Mouse (Mus musculus): ENCODE results near the gene Gm9732. TPM values are rescaled to one million over a fixed set of nuclear protein-coding genes. Genes with fewer than 3 reads are reported as not detected.
"Not testable (repeated sequence)": the region's sequence is repeated elsewhere in the genome, so short reads cannot be mapped to it uniquely, and the experiment has no call there.

The Gm9732 gene
- not detected in 2 replicates for polyA plus RNA-seq (2016; fragmentation: Nextera tagmentation; extraction: Ambion mirVana)

DNA sequence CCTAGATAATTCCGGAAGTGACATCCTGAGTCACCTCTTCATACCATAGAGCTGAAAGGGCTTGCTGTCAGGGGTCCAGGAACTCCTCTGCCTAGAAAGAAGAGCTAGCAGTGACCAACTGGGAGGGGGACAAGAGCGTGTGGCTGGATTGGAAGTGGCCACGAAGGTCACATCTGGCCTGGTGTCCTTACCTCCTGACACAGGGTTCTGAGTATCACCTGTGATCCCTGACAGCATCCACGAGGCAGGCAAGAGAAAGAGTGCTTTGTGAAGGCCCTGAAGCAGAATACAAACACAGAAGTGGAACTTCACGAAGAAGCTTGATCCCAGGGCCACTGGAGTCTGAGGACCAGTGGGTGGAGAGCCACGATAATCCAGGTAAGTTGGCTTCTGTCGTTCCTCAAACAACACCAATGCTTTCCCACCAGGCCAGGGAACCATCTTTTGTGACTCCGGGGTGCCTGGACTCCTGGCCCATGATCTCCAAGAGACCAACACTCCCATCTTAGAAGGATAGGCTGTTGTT, at the start of gene Gm9732:
Gm9732 (plus strand) TSS at position 51 of the 526 bp plus-strand sequence.
- H3K9ac ChIP-seq; H3K9me3 ChIP-seq (replicated peaks); H3K4me1 ChIP-seq (replicated peaks); H3K4me3 ChIP-seq; ATAC-seq (ENCODE audit: insufficient number of reproducible peaks, low FRiP score); H3K27ac ChIP-seq (ENCODE audit: poor library complexity, severe bottlenecking); H3K36me3 ChIP-seq; H3K4me2 ChIP-seq; H3K27me3 ChIP-seq (replicated peaks): not testable (repeated sequence)
- 76% methylated on average over 8 of the region's 8 CpGs for WGBS

- H3K27ac ChIP-seq (ENCODE audit: poor library complexity, severe bottlenecking); ATAC-seq (ENCODE audit: insufficient number of reproducible peaks, low FRiP score); H3K9me3 ChIP-seq (replicated peaks); H3K9ac ChIP-seq; H3K4me1 ChIP-seq (replicated peaks); H3K4me3 ChIP-seq; H3K27me3 ChIP-seq (replicated peaks); H3K4me2 ChIP-seq; H3K36me3 ChIP-seq: not testable (repeated sequence)
- WGBS: 79% methylated on average over 4 of the region's 4 CpGs
Observed at GRCm38 (mm10) chr14:43235204-43235603, 39.6 kb upstream of the Gm9732 start, which contains the start of gene Gm8122. Gene Gm8122, minus strand, starts transcription at chr14:43235304.

GRCm38 (mm10) chr14:43237769-43238168, 37.1 kb upstream of the Gm9732 start:
- H3K4me1 ChIP-seq (replicated peaks); H3K4me3 ChIP-seq; H3K27ac ChIP-seq (ENCODE audit: poor library complexity, severe bottlenecking); H3K4me2 ChIP-seq; H3K27me3 ChIP-seq (replicated peaks); H3K36me3 ChIP-seq; H3K9ac ChIP-seq; ATAC-seq (ENCODE audit: insufficient number of reproducible peaks, low FRiP score); H3K9me3 ChIP-seq (replicated peaks): not testable (repeated sequence)

DNA sequence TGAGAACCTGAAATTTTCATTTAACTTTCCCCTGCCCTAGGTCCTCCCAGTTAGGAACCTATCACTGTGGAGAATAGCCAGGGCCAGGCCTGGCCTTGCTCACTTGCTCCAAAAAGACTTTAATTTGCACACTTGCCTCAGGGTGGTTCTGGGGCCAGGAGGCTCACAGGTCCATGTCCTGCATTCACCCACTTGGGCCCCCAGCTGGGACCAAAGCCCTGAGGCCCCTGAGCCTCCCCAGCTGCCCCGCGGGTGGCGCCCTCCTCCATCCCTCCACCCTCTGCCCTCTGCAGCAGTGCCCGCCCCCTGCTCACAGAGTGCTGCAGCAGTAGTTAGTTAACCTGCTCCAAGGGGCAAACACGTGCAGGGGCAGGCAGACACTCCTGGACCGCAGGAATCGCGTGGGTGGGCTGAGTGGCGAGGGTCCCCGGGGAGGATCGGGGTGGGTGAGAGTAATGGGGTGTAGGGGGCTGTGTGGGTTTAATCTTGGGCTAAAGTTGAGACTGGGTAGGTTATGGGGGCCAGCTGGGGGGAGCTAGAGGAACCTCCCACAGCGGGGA, 25.1 kb upstream of the Gm9732 start:
- not testable (repeated sequence) for H3K27ac ChIP-seq (ENCODE audit: poor library complexity, severe bottlenecking); ATAC-seq (ENCODE audit: insufficient number of reproducible peaks, low FRiP score); H3K27me3 ChIP-seq (replicated peaks); H3K4me3 ChIP-seq; H3K9ac ChIP-seq; H3K4me1 ChIP-seq (replicated peaks); H3K9me3 ChIP-seq (replicated peaks); H3K4me2 ChIP-seq; H3K36me3 ChIP-seq
- 17% methylated on average over 10 of the region's 12 CpGs for WGBS

DNA sequence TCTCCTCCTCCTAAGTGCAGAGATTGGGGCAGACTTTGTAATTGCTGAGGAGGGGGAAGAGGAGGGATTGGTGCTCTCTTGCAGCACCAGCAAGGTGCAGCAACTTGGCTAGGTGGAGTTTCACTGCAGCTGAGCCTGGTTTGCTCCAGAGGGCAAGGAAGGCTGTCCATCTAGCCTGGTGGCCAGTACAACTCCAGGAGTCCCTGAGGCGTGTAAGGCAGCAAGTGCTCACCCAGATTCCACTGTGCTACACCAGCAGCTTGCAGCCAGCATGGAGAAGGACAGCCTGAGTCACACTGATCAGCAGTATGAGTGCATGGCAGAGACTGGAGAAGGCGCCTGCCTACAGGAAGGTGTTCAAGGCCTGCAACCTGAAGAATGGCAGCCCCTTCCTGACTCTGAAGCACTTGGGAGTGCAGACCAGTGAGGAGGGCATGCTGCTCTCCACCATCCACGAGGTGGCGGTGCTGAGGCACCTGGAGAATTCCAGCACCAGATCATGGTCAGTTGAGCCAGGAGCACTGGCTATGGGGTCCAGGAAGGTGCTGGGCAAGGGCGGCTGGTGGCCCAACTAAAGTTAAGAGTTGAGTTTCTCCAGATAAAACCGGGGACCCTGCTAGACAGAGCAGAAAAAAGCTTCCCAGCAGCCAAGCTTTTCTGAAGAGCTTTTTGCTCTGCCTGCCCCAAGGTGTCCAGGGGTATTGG, 24.1 kb upstream of the Gm9732 start:
- H3K9me3 ChIP-seq (replicated peaks); ATAC-seq (ENCODE audit: insufficient number of reproducible peaks, low FRiP score); H3K4me1 ChIP-seq (replicated peaks); H3K4me3 ChIP-seq; H3K9ac ChIP-seq; H3K36me3 ChIP-seq; H3K27me3 ChIP-seq (replicated peaks); H3K27ac ChIP-seq (ENCODE audit: poor library complexity, severe bottlenecking); H3K4me2 ChIP-seq: not testable (repeated sequence)
- WGBS: 26% methylated on average over 5 of the region's 6 CpGs

DNA sequence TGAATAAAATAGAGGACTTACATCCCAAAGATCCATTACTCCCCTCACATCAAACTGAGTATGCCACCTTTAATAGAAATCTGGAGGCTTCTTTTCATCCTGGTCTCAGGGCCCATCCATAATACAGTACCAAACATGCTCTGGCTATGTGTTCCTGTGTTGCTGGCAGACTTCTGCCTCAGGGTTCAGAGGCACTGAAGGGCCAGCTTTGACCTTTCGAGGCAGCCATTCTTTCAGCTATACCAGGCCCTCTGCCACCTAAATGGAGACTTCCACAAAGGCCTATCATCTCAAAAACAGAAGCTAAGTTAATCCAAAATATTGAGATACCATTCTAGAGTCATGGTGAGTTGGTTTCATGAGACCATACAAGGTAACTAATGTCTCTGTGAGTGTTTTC, 18.3 kb upstream of the Gm9732 start:
- not testable (repeated sequence) for H3K27me3 ChIP-seq (replicated peaks); H3K4me1 ChIP-seq (replicated peaks); H3K4me3 ChIP-seq; H3K4me2 ChIP-seq; H3K9me3 ChIP-seq (replicated peaks); ATAC-seq (ENCODE audit: insufficient number of reproducible peaks, low FRiP score); H3K9ac ChIP-seq; H3K27ac ChIP-seq (ENCODE audit: poor library complexity, severe bottlenecking); H3K36me3 ChIP-seq
- WGBS: 70% methylated on average over 1 of the region's 1 CpGs

- not testable (repeated sequence) for H3K4me3 ChIP-seq; H3K36me3 ChIP-seq; H3K4me1 ChIP-seq (replicated peaks); ATAC-seq (ENCODE audit: insufficient number of reproducible peaks, low FRiP score); H3K4me2 ChIP-seq; H3K27me3 ChIP-seq (replicated peaks); H3K9ac ChIP-seq; H3K27ac ChIP-seq (ENCODE audit: poor library complexity, severe bottlenecking); H3K9me3 ChIP-seq (replicated peaks)
- 87% methylated on average over 3 of the region's 4 CpGs for WGBS
Observed at GRCm38 (mm10) chr14:43258349-43258748, 16.5 kb upstream of the Gm9732 start, which contains the start of gene Gm8126. Gene Gm8126, plus strand, starts transcription at chr14:43258649.

DNA sequence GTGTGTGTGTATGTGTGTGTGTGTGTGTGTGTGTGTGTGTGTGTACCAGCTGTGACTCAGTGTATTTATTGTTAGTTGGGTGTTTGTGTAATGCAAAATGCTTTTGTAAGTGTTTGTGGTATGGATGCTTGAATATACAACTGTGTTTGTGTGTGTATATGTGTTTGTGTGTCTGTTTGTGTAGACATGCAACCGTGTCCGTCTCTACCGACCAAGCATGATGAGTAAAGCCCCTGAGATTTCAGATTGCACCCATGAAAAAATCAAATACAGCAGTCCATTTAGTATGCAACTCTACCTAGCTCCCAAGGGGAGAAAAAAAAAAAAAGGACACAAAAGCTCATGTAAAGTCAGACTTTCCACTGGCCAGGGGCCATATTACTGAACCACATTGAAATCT, 11.4 kb upstream of the Gm9732 start:
- not testable (repeated sequence) for H3K36me3 ChIP-seq; H3K4me1 ChIP-seq (replicated peaks); ATAC-seq (ENCODE audit: insufficient number of reproducible peaks, low FRiP score); H3K27me3 ChIP-seq (replicated peaks); H3K4me2 ChIP-seq; H3K9ac ChIP-seq; H3K27ac ChIP-seq (ENCODE audit: poor library complexity, severe bottlenecking); H3K4me3 ChIP-seq; H3K9me3 ChIP-seq (replicated peaks)
- WGBS: 75% methylated on average over 3 of the region's 3 CpGs

DNA sequence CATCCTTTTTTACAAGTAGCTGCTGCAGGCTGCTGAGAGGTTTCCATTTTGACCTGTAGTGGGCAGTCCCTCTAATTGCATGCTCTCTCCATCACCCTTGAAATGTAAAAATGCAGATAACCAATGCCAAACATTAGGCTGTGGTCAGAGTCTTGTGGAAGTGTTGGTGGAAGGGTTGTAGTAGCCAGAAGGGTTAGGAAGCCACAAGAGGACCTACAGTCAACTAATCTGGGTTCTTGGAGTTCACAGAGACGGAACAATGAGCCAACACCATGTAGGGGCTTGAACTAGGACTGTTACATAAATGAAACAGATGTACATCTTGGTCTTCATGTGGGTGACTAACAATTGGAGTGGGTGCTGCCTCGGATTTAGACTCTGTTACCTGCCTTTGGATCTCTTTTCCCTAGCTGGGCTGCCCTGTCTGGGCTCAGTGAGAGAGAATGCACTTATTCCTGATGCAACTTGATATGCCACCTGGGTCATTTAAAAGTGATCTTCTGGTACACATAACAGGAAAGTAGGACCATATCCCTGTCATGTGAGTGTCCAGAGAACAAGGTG, 6.2 kb upstream of the Gm9732 start:
- not testable (repeated sequence) for H3K4me2 ChIP-seq; H3K36me3 ChIP-seq; H3K27me3 ChIP-seq (replicated peaks); ATAC-seq (ENCODE audit: insufficient number of reproducible peaks, low FRiP score); H3K27ac ChIP-seq (ENCODE audit: poor library complexity, severe bottlenecking); H3K9ac ChIP-seq; H3K4me3 ChIP-seq; H3K9me3 ChIP-seq (replicated peaks); H3K4me1 ChIP-seq (replicated peaks)
- 37% methylated on average over 2 of the region's 2 CpGs for WGBS

DNA sequence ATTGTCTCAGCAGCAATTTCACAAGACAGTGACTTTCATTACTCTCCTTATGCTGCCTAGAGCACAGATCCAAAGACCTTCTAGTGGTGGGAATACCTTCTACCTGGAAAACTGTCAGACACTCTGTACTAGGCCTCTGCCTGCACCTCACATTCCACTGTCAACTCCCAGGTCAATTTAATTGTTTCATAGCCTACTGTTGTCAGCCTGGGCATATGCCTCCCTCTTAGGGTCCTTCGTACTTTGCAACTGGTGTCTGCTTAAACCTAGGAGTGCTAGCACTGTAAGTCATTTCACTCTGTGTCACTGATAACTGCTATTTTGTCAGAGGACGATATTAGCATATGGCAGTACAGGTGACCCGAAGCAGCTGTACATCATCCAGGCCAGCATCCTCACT, 5.6 kb upstream of the Gm9732 start:
- 84% methylated on average over 3 of the region's 3 CpGs for WGBS
- not testable (repeated sequence) for H3K4me2 ChIP-seq; H3K36me3 ChIP-seq; H3K9ac ChIP-seq; H3K4me1 ChIP-seq (replicated peaks); H3K27me3 ChIP-seq (replicated peaks); H3K27ac ChIP-seq (ENCODE audit: poor library complexity, severe bottlenecking); H3K9me3 ChIP-seq (replicated peaks); H3K4me3 ChIP-seq; ATAC-seq (ENCODE audit: insufficient number of reproducible peaks, low FRiP score)

GRCm38 (mm10) chr14:43273161-43273560, 1.7 kb upstream of the Gm9732 start:
- H3K9ac ChIP-seq; H3K27me3 ChIP-seq (replicated peaks); H3K4me1 ChIP-seq (replicated peaks); H3K27ac ChIP-seq (ENCODE audit: poor library complexity, severe bottlenecking); H3K4me3 ChIP-seq; H3K9me3 ChIP-seq (replicated peaks); ATAC-seq (ENCODE audit: insufficient number of reproducible peaks, low FRiP score); H3K4me2 ChIP-seq; H3K36me3 ChIP-seq: not testable (repeated sequence)
- 76% methylated on average over 1 of the region's 1 CpGs for WGBS

All from heart, embryonic 12.5 days (tissue).